Mouse (Mus musculus) lung, adult 2 months (tissue): ENCODE results near the gene Iars.

Source experiments
- CTCF ChIP-seq: fragments of 200-500 bp; IDR thresholded peaks from 2 replicates; pipeline ENCODE4 v1.5.1; 2011; ENCODE audit warnings: mild to moderate bottlenecking, low read length, control low read depth; ENCODE audit not compliant: insufficient read depth
- POLR2A ChIP-seq: fragments of 200-500 bp; IDR thresholded peaks from 2 replicates; pipeline ENCODE4 v1.6.1; 2011; ENCODE audit warnings: low read depth, mild to moderate bottlenecking, control low read depth, low read length, borderline replicate concordance; ENCODE audit errors: extremely low read depth

- TF ChIP-seq POLR2A, result no peak
- no peak for TF ChIP-seq CTCF
These were observed 26.4 kb downstream of the Iars start for GRCm38 (mm10) chr13:49708311-49708710.
